Mouse (Mus musculus): ENCODE measurements around the gene 2310079G19Rik. TPM values are rescaled to one million over a fixed set of nuclear protein-coding genes. Genes with fewer than 3 reads are reported as not detected.

The 2310079G19Rik gene
- polyA plus RNA-seq, 1 experiment from 2014 or later: not detected

DNA sequence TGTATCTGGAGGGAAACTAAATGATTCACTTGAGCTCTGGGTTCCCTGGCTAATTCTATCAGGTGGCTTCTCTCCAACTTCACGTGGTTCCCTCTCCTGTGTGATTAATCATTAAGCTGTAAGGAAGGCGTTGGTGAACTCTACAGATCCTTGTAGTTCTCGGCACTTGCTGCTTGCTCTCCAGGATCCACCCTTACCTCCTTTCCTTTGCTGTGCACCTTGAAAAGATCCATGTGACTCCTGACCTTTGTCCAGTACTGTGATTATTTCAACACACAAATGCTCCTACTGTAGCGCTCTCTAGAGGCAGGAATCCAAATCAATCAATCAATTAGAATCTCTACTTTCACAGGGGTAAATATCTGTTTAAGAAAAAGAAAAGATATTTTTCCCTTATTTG is 4.0 kb upstream of the 2310079G19Rik start:
- Histone ChIP-seq H3K9me3 (ENCODE audit: control insufficient read depth, low read length) (no peaks in the 10 kb centered on the region), H3K4me2 (no peak overlapping the region), H3K4me1 (replicated peaks; ENCODE audit: control insufficient read depth, insufficient read depth, low read length) (no peaks in the 10 kb centered on the region), H3K27ac (ENCODE audit: low read depth, low read length) (no peak overlapping the region), H3K36me3 (ENCODE audit: control insufficient read depth, insufficient read depth, low read length) (no peaks in the 10 kb centered on the region), H3K4me3 (ENCODE audit: low read depth, low read length) (no peak overlapping the region), H3K9ac (ENCODE audit: low read depth, low read length) (no peak overlapping the region), H3K27me3 (replicated peaks; ENCODE audit: control insufficient read depth, insufficient read depth, low read length) (no peaks in the 10 kb centered on the region)
- DNase-seq (ENCODE audit: low spot score) (no peak), ATAC-seq (replicated peaks; ENCODE audit: low FRiP score) (no peak)
- WGBS: 64% methylated on average over 4 of the region's 4 CpGs

DNA sequence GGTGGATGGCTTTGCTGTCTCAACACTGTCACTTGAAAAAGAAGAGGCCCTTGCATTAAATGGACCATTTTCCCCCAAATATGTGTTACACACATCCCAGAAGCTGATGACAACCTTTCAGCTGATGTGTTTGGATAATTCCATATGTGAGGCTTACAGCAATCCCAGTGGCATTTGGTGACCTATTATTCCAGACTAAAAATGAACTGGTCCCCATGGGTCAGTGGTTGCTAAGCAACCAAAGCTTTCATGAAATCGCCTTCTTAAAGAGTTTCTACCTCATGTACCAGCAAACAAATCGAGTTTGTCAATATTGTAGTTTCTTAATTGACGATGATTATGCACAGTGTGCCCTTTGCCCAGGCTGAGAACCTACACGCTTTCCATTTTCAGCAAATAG is 14.8 kb downstream of the 2310079G19Rik start:
- Histone ChIP-seq H3K4me2 (no peak overlapping the region), H3K27ac (ENCODE audit: low read depth, low read length) (no peak overlapping the region), H3K9me3 (ENCODE audit: control insufficient read depth, low read length) (no peaks in the 10 kb centered on the region), H3K36me3 (ENCODE audit: control insufficient read depth, insufficient read depth, low read length) (no peaks in the 10 kb centered on the region), H3K4me3 (ENCODE audit: low read depth, low read length) (no peak overlapping the region), H3K4me1 (replicated peaks; ENCODE audit: control insufficient read depth, insufficient read depth, low read length) (no peaks in the 10 kb centered on the region), H3K27me3 (replicated peaks; ENCODE audit: control insufficient read depth, insufficient read depth, low read length) (no peaks in the 10 kb centered on the region), H3K9ac (ENCODE audit: low read depth, low read length) (no peak overlapping the region)
- DNase-seq (ENCODE audit: low spot score) (no peak), ATAC-seq (replicated peaks; ENCODE audit: low FRiP score) (no peak)
- WGBS: 80% methylated on average over 4 of the region's 4 CpGs

DNA sequence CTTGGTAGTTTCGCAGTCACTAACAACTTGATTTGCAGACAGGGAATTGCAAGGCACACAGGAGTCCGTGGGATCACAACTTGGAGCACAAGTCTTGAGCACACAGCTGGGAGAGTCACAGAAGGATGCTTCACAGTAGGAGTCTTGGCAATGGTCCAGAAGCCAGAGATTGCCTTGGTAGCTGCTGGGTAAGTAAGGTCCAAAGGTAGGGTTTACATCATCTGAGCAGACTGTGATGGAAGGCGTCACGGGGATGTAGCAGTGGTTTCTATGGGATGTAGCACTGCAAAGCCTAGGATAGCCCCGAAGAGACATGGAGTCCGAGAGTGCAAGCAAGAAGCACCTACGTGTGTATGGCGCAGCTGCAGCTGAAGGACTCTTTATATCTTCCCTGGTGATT is 15.5 kb downstream of the 2310079G19Rik start, which contains the start of gene Krtap24-1:
Gene Krtap24-1, minus strand, starts transcription at position 358 of the 400 bp plus-strand sequence.
- Histone ChIP-seq H3K9me3 (ENCODE audit: control insufficient read depth, low read length) (no peaks in the 10 kb centered on the region), H3K36me3 (ENCODE audit: control insufficient read depth, insufficient read depth, low read length) (no peaks in the 10 kb centered on the region), H3K9ac (ENCODE audit: low read depth, low read length) (no peak within 1 kb of the TSS), H3K4me3 (ENCODE audit: low read depth, low read length) (no peak within 1 kb of the TSS), H3K4me1 (replicated peaks; ENCODE audit: control insufficient read depth, insufficient read depth, low read length) (no peaks in the 10 kb centered on the region), H3K27me3 (replicated peaks; ENCODE audit: control insufficient read depth, insufficient read depth, low read length) (no peaks in the 10 kb centered on the region), H3K4me2 (no peak within 1 kb of the TSS), H3K27ac (ENCODE audit: low read depth, low read length) (no peak within 1 kb of the TSS)
- 91% methylated on average over 8 of the region's 8 CpGs for WGBS
- no peak for DNase-seq (ENCODE audit: low spot score)
- no peak for ATAC-seq (replicated peaks; ENCODE audit: low FRiP score)

DNA sequence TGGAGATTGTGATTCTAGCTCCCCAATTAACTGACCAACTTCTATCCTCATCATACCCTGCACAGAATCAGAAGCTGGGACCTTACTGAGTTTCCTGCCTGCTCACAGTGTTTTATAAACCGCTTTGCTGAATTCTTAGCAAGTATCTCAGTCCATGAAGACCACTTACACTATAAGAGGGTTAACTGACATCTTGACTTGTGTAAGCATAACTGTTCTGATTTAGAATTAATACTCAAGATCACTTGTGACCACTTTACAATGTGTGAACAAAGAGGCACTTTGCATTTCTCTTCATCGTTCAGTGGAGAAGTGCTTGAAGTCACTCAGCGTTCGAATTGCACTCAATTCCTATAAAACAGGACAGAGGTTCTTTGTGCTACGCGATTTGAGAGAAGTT is 22.9 kb downstream of the 2310079G19Rik start:
- no peak overlapping the region for H3K4me2 ChIP-seq
- H3K4me3 ChIP-seq (ENCODE audit: low read depth, low read length): no peak overlapping the region
- no peaks in the 10 kb centered on the region for H3K27me3 ChIP-seq (replicated peaks; ENCODE audit: control insufficient read depth, insufficient read depth, low read length)
- no peak for ATAC-seq (replicated peaks; ENCODE audit: low FRiP score)
- no peak overlapping the region for H3K27ac ChIP-seq (ENCODE audit: low read depth, low read length)
- DNase-seq (ENCODE audit: low spot score): no peak
- no peaks in the 10 kb centered on the region for H3K36me3 ChIP-seq (ENCODE audit: control insufficient read depth, insufficient read depth, low read length)
- WGBS: 85% methylated on average over 6 of the region's 6 CpGs
- H3K9me3 ChIP-seq (ENCODE audit: control insufficient read depth, low read length): no peaks in the 10 kb centered on the region
- H3K9ac ChIP-seq (ENCODE audit: low read depth, low read length): no peak overlapping the region
- H3K4me1 ChIP-seq (replicated peaks; ENCODE audit: control insufficient read depth, insufficient read depth, low read length): no peaks in the 10 kb centered on the region

DNA sequence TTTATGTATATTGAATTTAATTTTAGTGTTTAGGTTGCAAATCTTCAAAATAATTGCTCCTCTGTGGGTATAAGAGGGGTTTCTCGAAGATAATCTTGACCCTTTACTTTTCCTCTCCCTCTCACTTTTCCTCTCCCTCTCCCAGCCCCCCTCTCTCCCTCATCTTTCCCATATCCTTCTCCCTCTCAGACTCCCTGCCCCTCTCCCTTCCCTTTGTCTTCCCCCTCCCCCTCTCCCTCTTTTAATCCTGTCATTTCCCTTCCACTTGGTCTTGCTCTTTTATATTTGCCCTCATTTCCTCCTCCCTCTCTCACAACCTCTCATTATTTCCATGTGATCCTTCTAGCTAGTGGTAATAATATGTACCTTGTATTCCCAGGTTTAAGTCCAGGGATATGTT is 25.0 kb downstream of the 2310079G19Rik start:
- H3K27ac ChIP-seq (ENCODE audit: low read depth, low read length): no peak overlapping the region
- no peaks in the 10 kb centered on the region for H3K9me3 ChIP-seq (ENCODE audit: control insufficient read depth, low read length)
- no peaks in the 10 kb centered on the region for H3K36me3 ChIP-seq (ENCODE audit: control insufficient read depth, insufficient read depth, low read length)
- 37% methylated on average over 1 of the region's 1 CpGs for WGBS
- DNase-seq (ENCODE audit: low spot score) (no peak), ATAC-seq (replicated peaks; ENCODE audit: low FRiP score) (no peak)
- no peak overlapping the region for H3K4me2 ChIP-seq
- H3K27me3 ChIP-seq (replicated peaks; ENCODE audit: control insufficient read depth, insufficient read depth, low read length): no peaks in the 10 kb centered on the region
- no peak overlapping the region for H3K9ac ChIP-seq (ENCODE audit: low read depth, low read length)
- H3K4me1 ChIP-seq (replicated peaks; ENCODE audit: control insufficient read depth, insufficient read depth, low read length): no peaks in the 10 kb centered on the region
- H3K4me3 ChIP-seq (ENCODE audit: low read depth, low read length): no peak overlapping the region

DNA sequence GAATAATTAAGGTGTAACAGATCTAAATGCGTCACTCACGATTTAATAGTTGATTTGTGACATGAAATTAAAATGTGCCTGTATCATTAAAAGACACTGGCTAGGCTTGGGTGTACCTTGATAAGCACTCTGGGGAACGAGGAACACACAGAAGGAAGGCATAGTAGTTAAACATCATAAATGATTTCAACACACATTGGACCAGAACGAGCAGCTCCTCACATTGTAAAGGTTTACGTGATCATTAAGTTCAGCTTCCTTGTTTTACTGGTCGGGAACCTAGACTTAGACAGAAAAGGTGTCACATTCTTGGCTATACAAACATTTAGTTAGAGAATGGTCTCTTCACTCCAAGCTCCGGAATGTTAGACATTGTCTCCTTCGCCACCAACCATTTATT is 27.2 kb downstream of the 2310079G19Rik start:
- Histone ChIP-seq H3K4me1 (replicated peaks; ENCODE audit: control insufficient read depth, insufficient read depth, low read length) (no peaks in the 10 kb centered on the region), H3K9ac (ENCODE audit: low read depth, low read length) (no peak overlapping the region), H3K36me3 (ENCODE audit: control insufficient read depth, insufficient read depth, low read length) (no peaks in the 10 kb centered on the region), H3K27me3 (replicated peaks; ENCODE audit: control insufficient read depth, insufficient read depth, low read length) (no peaks in the 10 kb centered on the region), H3K4me2 (no peak overlapping the region), H3K4me3 (ENCODE audit: low read depth, low read length) (no peak overlapping the region), H3K9me3 (ENCODE audit: control insufficient read depth, low read length) (no peaks in the 10 kb centered on the region), H3K27ac (ENCODE audit: low read depth, low read length) (no peak overlapping the region)
- 79% methylated on average over 8 of the region's 8 CpGs for WGBS
- no peak for ATAC-seq (replicated peaks; ENCODE audit: low FRiP score)
- no peak for DNase-seq (ENCODE audit: low spot score)

DNA sequence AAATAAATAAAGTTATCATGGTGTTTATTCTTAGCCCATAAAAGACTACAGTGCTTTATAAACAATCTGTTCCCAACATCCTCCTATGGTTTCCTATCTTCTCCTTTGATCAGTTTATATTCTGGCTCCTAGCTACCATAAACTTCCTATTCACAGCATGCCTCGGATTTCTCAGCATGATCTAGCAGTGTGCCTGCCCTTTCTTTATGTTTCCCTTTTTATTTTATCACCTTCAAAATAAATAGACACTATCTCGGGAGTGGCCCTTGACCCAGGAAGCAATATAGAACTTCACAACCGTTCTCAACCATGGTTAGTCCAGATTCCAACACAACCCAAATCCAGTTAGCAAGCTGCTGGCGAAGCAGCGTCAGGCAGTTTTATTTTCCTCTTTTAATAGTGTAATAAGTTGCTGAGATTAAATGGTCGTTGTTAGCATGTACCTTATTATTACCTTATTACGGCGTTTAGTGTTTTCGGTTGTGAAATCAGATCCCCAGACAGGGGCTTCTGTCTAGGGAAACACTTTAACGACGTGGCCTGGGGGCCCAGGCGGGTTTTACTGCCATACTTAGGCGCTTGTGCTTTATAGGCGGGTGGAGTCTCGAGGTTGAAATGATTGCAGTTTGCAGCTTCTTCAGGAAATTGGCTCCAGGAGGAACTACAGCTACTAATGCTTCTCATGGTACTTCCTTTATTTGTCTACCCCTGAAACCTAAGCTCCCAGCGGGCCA is 27.8 kb downstream of the 2310079G19Rik start:
- no peak for DNase-seq (ENCODE audit: low spot score)
- no peaks in the 10 kb centered on the region for H3K27me3 ChIP-seq (replicated peaks; ENCODE audit: control insufficient read depth, insufficient read depth, low read length)
- H3K4me3 ChIP-seq (ENCODE audit: low read depth, low read length): no peak overlapping the region

DNA sequence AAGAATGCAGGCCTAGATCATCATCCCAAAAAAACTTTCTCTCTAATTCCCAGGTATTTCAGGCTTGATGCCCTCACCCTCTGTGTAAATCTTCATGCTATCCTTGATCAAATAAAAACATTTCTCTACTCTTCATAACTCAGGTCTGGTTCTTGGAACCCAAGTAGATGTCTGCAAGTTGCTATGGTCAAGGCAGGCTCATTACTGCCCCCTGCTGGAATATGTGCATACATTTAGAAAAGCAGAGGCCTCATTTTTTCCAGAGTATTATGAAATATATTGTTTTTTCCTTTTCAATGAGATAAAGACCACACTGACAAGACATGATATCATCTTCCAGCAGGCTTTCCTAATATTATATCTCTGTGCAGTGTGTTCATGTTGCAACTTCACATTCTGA is 34.7 kb downstream of the 2310079G19Rik start:
- no peaks in the 10 kb centered on the region for H3K4me1 ChIP-seq (replicated peaks; ENCODE audit: control insufficient read depth, insufficient read depth, low read length)
- H3K27me3 ChIP-seq (replicated peaks; ENCODE audit: control insufficient read depth, insufficient read depth, low read length): no peaks in the 10 kb centered on the region
- H3K36me3 ChIP-seq (ENCODE audit: control insufficient read depth, insufficient read depth, low read length): no peaks in the 10 kb centered on the region
- no peak overlapping the region for H3K4me3 ChIP-seq (ENCODE audit: low read depth, low read length)
- DNase-seq (ENCODE audit: low spot score) (no peak), ATAC-seq (replicated peaks; ENCODE audit: low FRiP score) (no peak)
- no peak overlapping the region for H3K27ac ChIP-seq (ENCODE audit: low read depth, low read length)
- H3K9ac ChIP-seq (ENCODE audit: low read depth, low read length): no peak overlapping the region
- H3K4me2 ChIP-seq: no peak overlapping the region
- H3K9me3 ChIP-seq (ENCODE audit: control insufficient read depth, low read length): no peaks in the 10 kb centered on the region

More for the DNA sequence above, 27.8 kb downstream of the 2310079G19Rik start:
- H3K9me3 ChIP-seq (ENCODE audit: control insufficient read depth, low read length): no peaks in the 10 kb centered on the region
- H3K9ac ChIP-seq (ENCODE audit: low read depth, low read length): no peak overlapping the region
- H3K36me3 ChIP-seq (ENCODE audit: control insufficient read depth, insufficient read depth, low read length): no peaks in the 10 kb centered on the region
- H3K4me1 ChIP-seq (replicated peaks; ENCODE audit: control insufficient read depth, insufficient read depth, low read length): no peaks in the 10 kb centered on the region
- no peak overlapping the region for H3K4me2 ChIP-seq
- H3K27ac ChIP-seq (ENCODE audit: low read depth, low read length): no peak overlapping the region
- ATAC-seq (replicated peaks; ENCODE audit: low FRiP score): no peak
- 55% methylated on average over 16 of the region's 16 CpGs for WGBS

DNA sequence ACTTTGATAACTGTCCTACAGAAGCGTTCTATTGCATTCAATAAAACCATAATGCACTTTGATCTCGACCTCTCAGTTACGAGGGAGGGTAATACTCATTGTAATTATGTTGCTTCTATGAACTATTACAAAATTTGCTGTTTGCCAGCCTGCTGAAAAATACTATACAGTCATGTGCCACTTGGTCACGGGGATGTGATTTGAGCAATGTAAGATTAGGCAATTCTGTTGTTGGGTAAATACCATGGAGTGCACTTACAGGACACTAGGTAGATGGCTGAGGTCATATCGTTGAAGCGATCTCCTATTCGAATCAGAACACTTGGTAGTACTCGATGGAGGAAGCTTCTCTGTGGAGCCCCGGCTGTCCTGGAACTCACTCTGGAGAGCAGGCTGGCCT is 44.1 kb downstream of the 2310079G19Rik start:
- Histone ChIP-seq H3K4me3 (ENCODE audit: low read depth, low read length) (no peak overlapping the region), H3K9me3 (ENCODE audit: control insufficient read depth, low read length) (no peaks in the 10 kb centered on the region), H3K27ac (ENCODE audit: low read depth, low read length) (no peak overlapping the region), H3K9ac (ENCODE audit: low read depth, low read length) (no peak overlapping the region), H3K4me2 (no peak overlapping the region), H3K36me3 (ENCODE audit: control insufficient read depth, insufficient read depth, low read length) (no peaks in the 10 kb centered on the region), H3K4me1 (replicated peaks; ENCODE audit: control insufficient read depth, insufficient read depth, low read length) (no peaks in the 10 kb centered on the region), H3K27me3 (replicated peaks; ENCODE audit: control insufficient read depth, insufficient read depth, low read length) (no peaks in the 10 kb centered on the region)
- DNase-seq (ENCODE audit: low spot score) (no peak), ATAC-seq (replicated peaks; ENCODE audit: low FRiP score) (no peak)
- 85% methylated on average over 9 of the region's 9 CpGs for WGBS

Measured in liver, embryonic 11.5 days (tissue).